Mouse (Mus musculus) erythroblast, adult 5-6 weeks (primary cell): ENCODE measurements around the gene Gabbr2. TPM values are rescaled to one million over a fixed set of nuclear protein-coding genes. Genes with fewer than 3 reads are reported as not detected.
"Not testable (repeated sequence)": the region's sequence is repeated elsewhere in the genome, so short reads cannot be mapped to it uniquely, and the experiment has no call there.

Source experiments
- ATAC-seq: replicated peaks from 2 replicates; pipeline ENCODE4 v1.8.0; 2016; ENCODE audit warnings: moderate number of reproducible peaks, mild to moderate bottlenecking, moderate TSS enrichment, inconsistent platforms; ENCODE audit not compliant: poor library complexity, low FRiP score, severe bottlenecking
- total RNA-seq, 2 experiments: library from RNA; stranded (forward) in 1 of 2; stranded (reverse) in 1 of 2; fragments of 150-400 nt in 1 of 2; fragments of 200-764, 138-1000 nt in 1 of 2; gene quantifications; 2 replicates each; pipeline versions ENCODE4 v1.2.3 to v1.2.4; 2015 to 2017; ENCODE audit warnings: low replicate concordance in 2 of 2

The Gabbr2 gene
- total RNA-seq, 2 experiments from 2014 or later: 0.17 TPM; not detected in 1

DNA sequence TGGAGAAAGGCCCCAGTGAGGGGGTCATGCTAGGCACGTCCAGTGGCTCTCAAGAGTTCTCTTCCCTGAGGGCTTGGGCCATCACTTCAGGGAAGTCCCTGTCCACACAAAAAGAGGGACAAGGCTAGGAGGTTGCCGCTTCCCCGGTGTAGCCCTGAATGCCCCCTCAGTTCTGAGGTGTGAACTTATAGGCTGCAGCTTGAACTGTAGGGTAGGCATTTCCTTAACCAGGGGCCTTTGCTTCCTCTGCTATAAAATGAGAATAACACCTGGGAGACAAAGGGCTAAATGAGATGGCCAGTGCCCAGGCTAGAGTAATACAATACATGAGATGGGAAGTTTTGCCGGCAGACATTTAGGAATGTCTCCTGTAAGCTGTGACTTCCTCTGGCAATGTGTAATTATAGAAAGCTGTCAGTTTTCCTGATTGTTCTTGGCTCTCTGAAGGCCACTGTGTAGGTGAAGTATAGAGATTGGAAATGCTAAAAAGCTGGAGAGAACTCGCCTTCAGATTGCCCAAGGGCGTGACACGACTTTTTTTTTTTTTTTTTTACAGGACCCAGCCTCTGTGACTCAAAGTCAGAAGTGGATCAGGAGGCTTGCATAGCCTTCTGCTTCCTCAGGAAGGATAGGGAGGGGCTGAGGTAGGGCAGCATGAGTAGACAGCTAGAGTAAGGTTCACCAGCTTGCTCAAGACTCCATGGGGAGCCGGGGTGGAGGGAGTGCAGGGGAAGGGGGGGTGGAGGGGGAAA is 348.6 kb downstream of the Gabbr2 start:
- no peak for ATAC-seq

DNA sequence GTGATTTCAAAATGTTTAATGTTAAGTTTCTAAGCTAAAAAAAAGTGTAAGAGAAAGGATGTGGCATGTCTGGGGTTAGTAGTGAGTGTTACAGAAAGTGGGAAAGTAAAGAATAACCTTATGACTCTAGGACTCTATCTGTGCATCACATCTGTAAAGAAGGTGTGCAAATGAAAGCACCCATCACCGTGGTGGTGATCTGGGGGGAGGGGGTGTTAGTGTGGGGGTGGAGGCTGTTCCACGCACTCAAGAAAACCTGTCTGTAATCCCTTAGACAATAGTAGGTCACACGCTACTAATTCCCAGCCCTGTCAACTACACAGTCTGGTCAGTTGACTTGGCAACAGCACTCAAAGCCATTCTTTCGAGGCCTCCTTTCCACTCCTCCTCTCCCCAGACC is 350.4 kb downstream of the Gabbr2 start:
- ATAC-seq: no peak

DNA sequence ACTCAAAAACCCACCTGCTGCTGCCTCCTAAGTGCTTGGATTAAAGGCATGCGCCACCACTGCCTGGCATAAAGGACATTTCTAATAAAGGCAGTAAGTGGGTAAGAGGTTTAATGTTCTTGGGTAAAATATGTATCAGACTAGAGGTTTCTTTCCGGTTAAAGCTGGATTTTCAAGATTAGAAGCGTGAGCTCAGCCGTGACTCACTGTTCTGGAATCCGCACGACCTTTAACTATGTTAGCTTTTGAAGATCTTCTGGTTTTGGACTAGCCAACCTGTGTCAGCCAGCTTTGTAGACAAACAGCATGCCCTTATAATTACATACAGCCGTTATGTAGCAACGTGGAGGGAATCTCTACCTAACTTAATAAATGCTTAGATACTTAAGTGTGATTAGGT is 351.8 kb downstream of the Gabbr2 start:
- no peak for ATAC-seq

DNA sequence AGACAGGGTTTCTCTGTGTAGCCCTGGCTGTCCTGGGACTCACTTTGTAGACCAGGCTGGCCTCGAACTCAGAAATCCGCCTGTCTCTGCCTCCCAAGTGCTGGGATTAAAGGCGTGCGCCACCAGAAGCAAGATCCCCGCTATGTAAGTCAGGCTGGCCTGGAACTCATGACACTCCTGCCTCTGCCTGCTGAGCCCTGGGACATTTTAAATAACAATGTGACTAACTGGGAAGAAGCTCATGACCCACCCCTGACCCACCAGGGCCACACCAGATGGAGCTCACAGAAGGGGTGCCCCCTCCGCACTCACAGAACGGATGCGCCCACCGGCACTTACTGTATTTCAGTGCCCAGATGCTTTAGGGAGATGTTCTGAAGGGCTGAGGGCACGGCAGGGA is 354.4 kb downstream of the Gabbr2 start:
- ATAC-seq: not testable (repeated sequence)

DNA sequence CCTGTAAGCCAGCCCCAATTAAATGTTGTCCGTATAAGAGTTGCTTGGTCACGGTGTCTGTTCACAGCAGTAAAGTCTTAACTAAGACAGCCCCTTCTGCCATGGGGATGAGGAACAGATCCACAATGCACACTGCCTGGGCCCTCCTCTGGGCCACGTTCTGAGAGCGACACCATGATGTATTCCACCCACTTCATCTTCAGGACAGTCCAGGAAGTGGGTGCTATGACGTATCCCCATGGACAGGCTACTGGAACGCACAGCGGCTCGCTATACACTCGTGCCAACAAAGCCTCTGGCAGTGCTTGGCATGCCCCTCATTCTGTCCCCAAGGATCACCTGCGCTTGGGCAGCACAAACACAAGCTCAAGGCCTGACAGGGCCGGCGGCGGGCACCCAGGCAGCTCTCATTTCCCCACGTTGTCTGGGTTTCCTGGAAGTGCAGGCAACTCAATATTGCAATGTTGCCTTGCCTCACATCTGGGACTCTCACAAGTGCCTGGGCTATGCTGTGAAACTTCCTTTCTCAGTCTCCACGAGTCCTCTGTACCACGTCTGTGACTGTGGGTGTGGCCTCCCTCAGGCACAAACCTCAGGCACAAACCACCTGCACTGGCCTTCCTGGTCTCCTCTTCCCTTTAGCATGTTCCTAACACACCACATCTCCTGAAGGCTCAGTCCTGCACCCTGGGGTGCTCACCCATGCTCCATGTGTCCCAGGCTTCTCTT is 355.8 kb downstream of the Gabbr2 start:
- no peak for ATAC-seq

DNA sequence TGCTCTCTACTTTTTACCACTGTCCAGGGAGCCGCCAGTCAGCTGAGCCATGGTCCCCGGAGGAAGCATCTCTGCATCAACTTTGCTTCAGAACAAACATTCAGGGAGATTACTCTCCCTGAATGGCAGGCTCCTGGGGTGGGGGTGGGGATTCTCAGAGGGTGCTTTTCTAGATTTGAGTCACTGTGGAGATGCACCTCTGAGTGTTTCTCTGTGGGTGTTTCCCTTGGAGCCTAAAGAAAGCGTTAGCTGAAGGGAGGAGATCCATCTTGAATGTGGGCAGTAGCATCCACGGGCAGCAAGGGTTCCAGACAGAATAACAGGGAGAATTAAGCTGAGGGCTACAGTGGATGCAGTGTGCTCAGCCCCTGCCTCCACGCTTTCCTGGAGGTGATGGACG is 356.8 kb downstream of the Gabbr2 start:
- no peak for ATAC-seq

DNA sequence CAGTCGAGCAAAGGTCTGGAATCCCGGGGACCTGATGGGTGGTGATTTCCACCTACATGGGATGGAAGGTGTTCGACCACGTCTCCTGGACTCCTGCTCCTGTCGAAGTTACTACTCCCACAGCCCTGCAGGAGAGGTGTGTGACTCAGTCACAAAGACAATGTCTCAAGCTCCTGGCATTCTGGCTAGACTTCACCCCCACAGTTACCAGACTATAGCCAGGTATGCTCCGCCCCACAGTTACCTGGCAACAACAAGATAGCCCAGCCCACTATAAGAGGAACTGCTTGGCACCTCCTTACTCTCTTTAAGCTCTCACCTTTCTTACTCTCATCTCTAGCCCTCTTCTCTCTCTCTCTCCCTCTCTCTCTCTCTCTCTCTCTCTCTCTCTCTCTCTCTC is 358.1 kb downstream of the Gabbr2 start:
- ATAC-seq: not testable (repeated sequence)

DNA sequence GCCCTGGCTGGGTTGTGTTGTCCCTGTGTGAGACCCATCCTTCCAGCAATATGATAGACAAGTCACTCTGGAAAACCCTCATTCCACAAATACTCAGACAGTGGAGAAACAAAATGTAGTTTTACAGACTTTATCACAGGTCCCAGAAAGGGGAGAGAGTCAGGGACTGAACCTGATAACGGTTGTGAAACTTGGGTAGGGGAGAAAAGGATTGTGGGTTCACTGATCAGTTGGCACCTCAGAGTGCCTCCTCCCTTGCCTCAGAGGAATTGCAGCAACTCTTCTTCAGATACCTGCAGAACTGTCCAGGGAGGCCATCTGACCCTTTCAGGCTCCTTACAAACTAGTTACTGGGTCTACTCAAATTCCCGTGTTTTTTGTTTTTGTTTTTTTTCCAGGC is 359.2 kb downstream of the Gabbr2 start:
- ATAC-seq: no peak

DNA sequence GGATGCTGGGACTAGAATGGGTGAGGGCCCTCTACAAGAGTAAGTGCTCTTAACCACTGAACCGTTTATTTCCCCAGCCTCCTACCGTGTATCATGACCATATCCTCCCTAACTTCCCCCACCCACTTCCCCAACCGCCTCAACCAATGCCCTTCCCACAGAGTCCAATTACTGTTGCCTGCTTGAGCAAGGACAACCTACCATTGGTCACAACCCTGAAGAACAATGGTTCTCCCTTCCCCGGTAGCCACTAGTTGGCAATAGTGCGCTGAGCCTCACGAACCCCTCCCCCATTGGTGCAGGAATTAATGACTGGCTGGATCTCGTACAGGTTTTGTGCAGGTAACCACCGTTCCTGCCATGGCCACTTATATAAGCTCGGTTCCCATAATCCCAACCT is 361.3 kb downstream of the Gabbr2 start:
- ATAC-seq: no peak

DNA sequence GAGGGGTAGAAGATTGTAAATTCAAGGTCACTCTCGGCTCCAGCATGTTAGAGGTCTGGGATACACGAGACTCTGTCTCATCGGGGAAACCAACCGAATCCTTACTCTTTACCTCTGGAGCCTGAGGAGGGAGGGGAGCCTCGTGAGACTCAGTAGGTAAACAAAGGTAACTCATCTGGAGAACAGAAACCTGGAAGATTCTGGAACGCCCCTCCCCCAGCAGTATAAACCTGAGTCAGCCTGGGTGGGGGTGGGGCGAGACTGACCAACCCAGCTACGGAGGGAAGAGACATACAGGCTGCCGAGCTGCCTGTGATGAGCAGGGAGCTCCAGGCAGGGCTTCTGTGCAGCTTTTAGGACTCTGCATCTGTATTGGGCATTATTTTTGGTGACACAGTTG is 362.8 kb downstream of the Gabbr2 start:
- no peak for ATAC-seq

DNA sequence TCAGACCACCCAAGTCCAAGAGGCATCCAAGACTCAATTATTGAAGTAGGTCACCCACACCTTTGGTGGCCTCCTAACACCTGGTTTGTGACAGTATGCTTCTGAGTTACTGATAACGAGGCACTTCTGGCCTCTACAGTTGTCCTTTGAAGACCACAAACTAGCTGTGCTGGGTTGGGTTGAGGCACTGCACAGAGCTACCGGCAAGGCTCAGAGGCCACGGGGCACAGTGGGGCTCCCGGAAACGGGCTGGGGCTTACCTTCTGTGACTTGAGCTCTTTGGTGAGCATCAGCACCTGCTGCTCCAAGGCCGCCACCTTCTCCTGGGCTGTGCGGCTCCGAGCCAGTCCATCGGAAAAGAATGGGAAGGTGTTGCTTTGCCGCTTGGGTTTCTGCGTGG is 363.6 kb downstream of the Gabbr2 start:
- ATAC-seq: no peak

DNA sequence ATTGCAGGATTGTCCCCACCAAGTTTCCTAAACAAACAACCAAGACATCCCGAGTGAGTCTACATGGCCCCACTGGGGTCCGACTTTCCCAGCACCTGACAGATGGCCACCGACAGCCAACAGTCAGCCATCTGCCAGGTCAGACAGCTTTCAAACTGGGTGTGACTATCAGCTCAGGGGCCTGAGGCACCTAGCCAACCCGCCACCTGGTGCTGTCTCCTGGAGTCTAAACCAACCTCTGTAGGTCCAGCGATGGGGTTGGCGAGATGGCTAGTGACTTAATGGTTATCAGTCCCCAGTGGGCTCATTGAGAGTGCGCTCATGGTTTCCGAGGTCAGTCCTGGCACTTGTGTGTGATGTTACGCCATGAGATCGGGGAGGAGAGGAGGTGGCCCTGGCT is 366.6 kb downstream of the Gabbr2 start:
- ATAC-seq: no peak

DNA sequence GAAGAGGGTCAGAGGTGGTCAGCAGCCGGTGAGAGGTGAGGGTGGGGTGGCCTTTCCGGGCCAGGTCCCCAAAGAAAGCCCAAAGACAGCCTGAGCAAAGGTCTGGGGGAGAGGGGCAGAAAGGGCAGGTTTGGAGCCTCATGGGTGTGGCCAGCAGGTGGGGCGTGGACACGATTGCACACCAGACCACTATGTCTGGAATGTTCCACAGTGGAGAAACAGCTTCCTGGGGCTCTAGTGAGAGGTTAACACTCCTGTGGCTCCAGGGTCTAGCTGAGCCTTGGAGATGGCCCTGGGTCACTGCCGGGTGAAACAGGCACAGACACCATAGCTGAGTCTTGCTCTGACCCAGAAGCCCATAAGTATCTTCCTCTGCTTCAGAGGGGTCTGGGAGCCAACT is 368.7 kb downstream of the Gabbr2 start:
- ATAC-seq: no peak

DNA sequence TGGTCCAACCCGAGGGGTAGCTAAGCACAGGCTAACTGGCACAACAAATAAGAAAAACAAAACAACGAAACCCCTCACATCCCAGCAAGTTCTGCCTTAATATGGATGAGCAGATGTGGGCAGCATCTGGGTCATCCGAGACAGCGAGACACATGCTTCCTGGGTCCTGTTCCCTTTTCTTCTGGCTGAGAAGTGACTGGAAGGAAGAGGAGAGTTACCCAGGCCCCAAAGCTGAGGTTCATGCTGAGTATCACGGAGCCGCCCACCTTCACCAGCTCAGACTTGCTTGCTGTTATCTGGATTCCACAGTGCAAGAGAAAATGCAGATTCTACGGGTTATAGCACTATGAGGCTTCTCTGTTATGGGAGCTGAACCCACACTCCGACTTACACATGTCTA is 370.7 kb downstream of the Gabbr2 start:
- ATAC-seq: no peak

DNA sequence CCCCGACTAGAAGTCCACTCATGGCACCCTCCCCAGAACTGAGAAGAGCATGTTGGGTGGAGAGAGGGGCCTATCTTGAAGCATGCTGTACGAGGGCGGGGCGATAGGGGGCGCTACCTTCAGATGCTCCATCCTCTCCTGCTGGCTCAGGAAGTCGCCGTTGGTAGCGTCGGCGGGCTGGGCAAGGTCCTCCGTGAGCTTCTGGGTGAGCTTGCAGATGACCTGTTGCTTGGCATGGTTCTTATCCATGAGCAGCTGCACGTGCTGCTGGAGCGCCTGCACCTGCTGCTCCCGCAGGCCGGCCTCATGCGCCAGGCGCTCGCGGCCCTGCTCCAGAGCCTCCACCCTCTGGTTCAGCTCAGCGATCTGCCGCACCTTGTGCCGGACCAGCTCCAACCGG is 371.3 kb downstream of the Gabbr2 start:
- no peak for ATAC-seq

DNA sequence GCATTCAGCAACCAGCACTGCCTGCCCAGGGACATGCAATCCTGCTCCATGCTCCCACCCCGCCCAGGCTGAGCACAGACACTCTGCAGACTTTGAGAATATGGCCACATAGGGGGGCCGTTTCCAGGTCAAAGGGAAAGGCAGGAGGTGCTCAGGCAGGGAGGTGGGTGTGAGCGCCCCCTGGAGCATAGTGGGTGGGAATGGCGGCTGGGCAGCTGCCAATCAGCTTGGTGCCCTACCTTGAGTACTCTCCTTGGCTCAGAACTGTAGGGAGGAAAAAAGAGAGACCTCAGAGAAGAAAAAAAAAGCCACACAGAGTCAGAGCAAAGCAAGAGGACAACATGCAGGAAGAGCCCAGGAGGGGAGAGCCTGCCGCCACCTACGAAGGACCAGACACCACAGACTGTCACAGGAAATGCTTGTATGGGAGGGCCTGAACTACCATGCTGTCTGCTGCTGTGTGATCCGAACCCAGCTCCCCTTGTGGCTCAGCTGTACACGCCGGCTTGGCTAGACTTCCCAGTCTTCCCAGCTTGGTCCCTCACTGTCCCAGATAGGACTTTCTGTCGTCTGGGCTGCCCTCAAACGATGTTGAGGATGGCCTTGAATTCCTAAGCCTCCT is 373.4 kb downstream of the Gabbr2 start:
- ATAC-seq: no peak

DNA sequence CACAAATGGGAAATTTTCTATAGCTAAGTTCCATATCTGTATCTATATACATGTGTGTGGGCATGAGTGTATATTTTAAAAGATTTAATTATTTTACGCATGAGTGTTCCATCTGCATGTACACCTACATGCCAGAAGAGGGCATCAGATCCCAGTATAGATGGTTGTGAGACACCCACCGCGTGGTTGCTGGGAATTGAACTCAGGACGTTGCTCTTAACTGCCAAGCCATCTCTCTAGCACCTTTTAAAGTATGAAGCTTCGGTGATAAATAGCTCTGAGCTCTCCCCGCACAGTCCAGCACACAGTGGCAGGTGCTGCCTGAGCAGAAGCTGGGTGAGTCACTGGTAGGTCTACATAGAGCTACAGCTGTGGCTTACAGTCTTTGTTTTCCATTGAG is 374.3 kb downstream of the Gabbr2 start:
- no peak for ATAC-seq

DNA sequence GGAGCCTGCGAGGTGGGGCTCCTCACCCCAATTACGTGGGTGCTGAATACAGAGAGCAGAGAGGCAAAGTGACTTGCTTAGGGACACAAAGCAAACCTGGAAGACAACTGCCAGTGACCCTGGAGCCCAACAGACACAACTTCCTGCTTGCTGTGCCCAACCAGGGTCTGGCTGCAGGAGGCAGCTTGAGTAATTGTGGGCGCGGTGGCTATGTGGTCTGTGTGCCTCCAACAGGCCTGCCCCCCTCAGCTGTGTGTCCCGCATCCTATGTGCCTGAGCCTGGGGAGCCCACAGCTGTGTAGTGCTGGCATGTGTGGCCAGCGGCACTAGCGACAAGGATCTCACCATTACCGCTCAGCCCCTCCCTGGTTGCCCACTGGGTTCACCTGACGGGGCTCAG is 377.0 kb downstream of the Gabbr2 start:
- no peak for ATAC-seq

DNA sequence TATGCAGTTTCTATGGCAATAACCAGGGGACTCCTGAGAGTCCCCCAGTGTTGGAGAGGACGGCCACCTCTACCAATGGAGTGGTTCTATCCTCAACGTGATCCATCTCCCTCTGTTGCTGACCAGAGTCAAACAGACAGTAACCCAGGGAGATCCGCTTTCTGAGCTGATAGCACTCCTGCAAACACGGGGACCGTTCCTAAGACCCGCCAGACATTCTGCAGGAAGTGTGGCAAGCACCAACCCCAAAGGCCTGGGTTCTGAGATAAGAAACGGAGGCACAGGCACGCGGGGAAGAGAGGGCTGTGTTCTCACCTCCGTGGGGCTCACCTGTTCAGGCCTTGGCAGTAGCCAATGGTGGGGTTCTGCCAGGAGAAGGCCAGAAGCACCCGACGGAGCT is 378.1 kb downstream of the Gabbr2 start:
- ATAC-seq: no peak
